Mouse (Mus musculus): Measurements from ENCODE around the gene Rc3h2. TPM values are rescaled to one million over a fixed set of nuclear protein-coding genes. Genes with fewer than 3 reads are reported as not detected.

Rc3h2 gene
- polyA plus RNA-seq (2015; fragmentation: Nextera tagmentation; extraction: Ambion mirVana): 23.1 and 24.6 TPM in 2 replicates

DNA sequence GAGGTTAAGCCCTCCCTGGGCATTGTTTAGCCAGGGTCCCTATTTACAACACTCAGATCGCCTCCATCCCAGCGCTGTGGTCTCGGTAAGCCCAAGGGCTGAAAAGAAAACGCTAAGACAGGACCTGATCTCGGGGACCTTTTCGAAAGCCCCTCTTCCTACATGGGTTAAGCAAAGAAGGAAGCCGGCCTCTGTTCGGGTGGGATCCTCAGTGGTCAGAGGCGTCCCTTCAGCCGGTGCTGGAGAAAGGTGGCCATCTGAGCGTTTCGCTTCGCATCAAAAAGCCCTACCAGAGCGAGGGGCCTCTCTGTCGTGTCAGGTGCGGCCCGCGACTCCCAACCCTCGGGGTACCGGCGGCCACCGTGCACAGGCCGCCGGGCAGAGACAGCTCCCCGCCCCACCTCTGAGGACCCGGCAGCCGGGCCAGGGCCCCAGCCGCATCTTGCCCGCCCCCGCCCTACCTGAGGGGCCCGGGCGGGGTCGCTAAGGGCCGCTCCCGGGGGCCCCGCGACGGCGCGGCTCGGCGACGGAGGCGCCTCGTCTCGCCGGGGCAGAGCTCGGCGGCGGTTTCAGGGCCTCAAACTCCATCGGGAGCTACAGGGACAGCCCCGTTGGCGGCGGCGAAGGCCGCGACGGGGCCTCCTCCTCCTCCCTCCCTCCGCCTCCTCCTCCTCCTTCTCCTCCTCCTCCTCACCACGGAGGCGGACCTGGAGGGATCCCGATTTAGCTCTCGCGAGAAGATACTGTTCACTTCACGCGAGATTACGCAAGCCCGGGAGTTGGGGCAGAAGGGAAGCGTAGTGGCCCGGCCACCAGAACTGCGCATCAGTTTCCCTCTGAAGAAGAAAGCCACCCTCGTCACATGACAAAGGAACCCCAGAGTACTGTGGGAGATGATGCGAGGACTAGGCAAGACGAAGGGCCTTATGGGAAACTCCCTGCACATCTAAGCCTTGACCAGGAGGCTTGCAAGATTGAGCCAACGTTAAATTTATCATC, at the start of gene Rc3h2:
Rc3h2 (minus strand) TSS at position 598 of the 999 bp plus-strand sequence.
- H3K4me3 ChIP-seq: peak within 1 kb of the TSS; percentile 96

GRCm38 (mm10) chr2:37466266-37466665, 43.6 kb upstream of the Rc3h2 start:
- 98% methylated on average over 4 of the region's 4 CpGs for WGBS

More for the DNA sequence above, at the start of gene Rc3h2:
- WGBS: under 1% methylated on average over 74 of the region's 75 CpGs
- peaks cover 17% of the 10 kb centered on the region for H3K4me1 ChIP-seq (replicated peaks)
- peak within 1 kb of the TSS; percentile 66 for H3K4me2 ChIP-seq
- no peaks in the 10 kb centered on the region for H3K9me3 ChIP-seq
- ATAC-seq (ENCODE audit: low FRiP score): peak; percentile 97
- peaks cover 3% of the 10 kb centered on the region for H3K36me3 ChIP-seq
- H3K9ac ChIP-seq: peak within 1 kb of the TSS; percentile 99
- no peaks in the 10 kb centered on the region for H3K27me3 ChIP-seq
- peak within 1 kb of the TSS; percentile 98 for H3K27ac ChIP-seq

GRCm38 (mm10) chr2:37460707-37461106, 38.0 kb upstream of the Rc3h2 start:
- Histone ChIP-seq H3K4me3 (no peak overlapping the region), H3K9ac (no peak overlapping the region), H3K4me2 (no peak overlapping the region), H3K9me3 (no peaks in the 10 kb centered on the region), H3K36me3 (0 out of 2 replicates have a peak, but pooled peaks cover 2% of the 10 kb centered on the region), H3K27ac (no peak overlapping the region), H3K27me3 (no peaks in the 10 kb centered on the region), H3K4me1 (replicated peaks) (no peaks in the 10 kb centered on the region)
- no peak for ATAC-seq (ENCODE audit: low FRiP score)
- WGBS: 94% methylated on average over 4 of the region's 4 CpGs

More at GRCm38 (mm10) chr2:37466266-37466665, 43.6 kb upstream of the Rc3h2 start:
- no peaks in the 10 kb centered on the region for H3K9me3 ChIP-seq
- ATAC-seq (ENCODE audit: low FRiP score): no peak
- no peak overlapping the region for H3K9ac ChIP-seq
- no peaks in the 10 kb centered on the region for H3K27me3 ChIP-seq
- no peak overlapping the region for H3K4me3 ChIP-seq
- no peaks in the 10 kb centered on the region for H3K4me1 ChIP-seq (replicated peaks)
- no peak overlapping the region for H3K27ac ChIP-seq
- H3K4me2 ChIP-seq: no peak overlapping the region
- H3K36me3 ChIP-seq: peaks cover 15% of the 10 kb centered on the region

DNA sequence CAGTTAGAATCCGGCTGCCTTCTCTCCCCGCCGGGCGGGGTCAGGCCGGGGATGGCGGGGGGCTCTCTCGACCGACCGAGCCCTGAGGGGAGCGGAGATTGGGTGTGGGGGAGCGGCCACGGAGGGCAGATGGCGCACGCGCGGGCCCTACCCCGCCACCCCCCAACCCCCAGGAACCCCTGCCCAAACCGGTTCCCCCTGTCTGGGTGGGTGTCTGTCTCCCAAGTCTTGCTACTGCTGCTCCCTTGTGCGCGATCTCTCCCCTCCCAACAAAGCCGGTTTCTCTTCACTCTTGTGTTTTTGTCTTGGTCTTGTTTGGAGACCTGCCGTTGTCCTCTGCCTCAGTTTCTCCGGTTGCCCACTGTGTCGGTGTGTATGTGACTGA, 29.7 kb upstream of the Rc3h2 start:
- H3K27me3 ChIP-seq: no peaks in the 10 kb centered on the region
- WGBS: under 1% methylated on average over 23 of the region's 24 CpGs
- no peaks in the 10 kb centered on the region for H3K36me3 ChIP-seq
- peak overlapping the region; percentile 93 for H3K27ac ChIP-seq
- H3K4me1 ChIP-seq (replicated peaks): peaks cover 22% of the 10 kb centered on the region
- H3K4me2 ChIP-seq: peak overlapping the region; percentile 85
- ATAC-seq (ENCODE audit: low FRiP score): peak; percentile 90
- peak overlapping the region; percentile 89 for H3K4me3 ChIP-seq
- peak overlapping the region; percentile 94 for H3K9ac ChIP-seq
- H3K9me3 ChIP-seq: no peaks in the 10 kb centered on the region

GRCm38 (mm10) chr2:37451667-37452375, 29.1 kb upstream of the Rc3h2 start:
- H3K27ac ChIP-seq: peak overlapping the region; percentile 93

GRCm38 (mm10) chr2:37442611-37443591, 20.2 kb upstream of the Rc3h2 start, which contains the start of the genes Zbtb26, Zbtb6 and Rabgap1:
TSS of gene Zbtb26 (minus strand) at chr2:37443135.
TSS of gene Zbtb6 (minus strand) at chr2:37443171.
TSS of gene Rabgap1 (plus strand) at chr2:37443279.
- peak within 1 kb of the TSS; percentile 83 for H3K4me3 ChIP-seq
- H3K27ac ChIP-seq: peak within 1 kb of the TSS; percentile 91
- H3K4me2 ChIP-seq: peak within 1 kb of the TSS; percentile 79
- peaks cover 25% of the 10 kb centered on the region for H3K4me1 ChIP-seq (replicated peaks)
- no peaks in the 10 kb centered on the region for H3K36me3 ChIP-seq
- no peaks in the 10 kb centered on the region for H3K9me3 ChIP-seq
- WGBS: under 1% methylated on average over 51 of the region's 51 CpGs
- no peaks in the 10 kb centered on the region for H3K27me3 ChIP-seq
- H3K9ac ChIP-seq: peak within 1 kb of the TSS; percentile 91
- peak; percentile 98 for ATAC-seq (ENCODE audit: low FRiP score)

More at GRCm38 (mm10) chr2:37451667-37452375, 29.1 kb upstream of the Rc3h2 start:
- H3K4me1 ChIP-seq (replicated peaks): peaks cover 22% of the 10 kb centered on the region
- H3K27me3 ChIP-seq: no peaks in the 10 kb centered on the region
- peak; percentile 98 for ATAC-seq (ENCODE audit: low FRiP score)
- no peaks in the 10 kb centered on the region for H3K9me3 ChIP-seq
- H3K36me3 ChIP-seq: no peaks in the 10 kb centered on the region
- H3K4me3 ChIP-seq: peak overlapping the region; percentile 89
- WGBS: 11% methylated on average over 31 of the region's 44 CpGs
- H3K4me2 ChIP-seq: peak overlapping the region; percentile 85
- peak overlapping the region; percentile 94 for H3K9ac ChIP-seq

DNA sequence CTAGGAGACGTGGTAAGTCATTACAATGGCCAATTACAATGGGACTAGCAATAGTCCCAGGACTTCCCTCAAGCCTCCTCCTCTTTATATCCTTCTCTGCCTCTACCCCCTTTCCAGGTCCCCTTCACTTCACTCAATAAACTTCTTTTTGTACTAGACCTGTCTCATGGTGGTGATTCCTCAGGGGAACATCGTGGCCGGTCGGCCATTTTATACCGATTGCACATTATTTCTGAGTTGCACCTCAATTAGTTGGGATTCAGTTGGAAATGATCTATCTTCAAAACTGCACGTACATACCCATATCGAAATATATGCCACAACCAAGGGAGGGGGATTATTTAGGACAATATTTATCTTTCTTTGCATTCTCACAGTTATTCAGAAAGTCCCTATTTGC, 8.9 kb upstream of the Rc3h2 start:
- peaks cover 24% of the 10 kb centered on the region for H3K36me3 ChIP-seq
- ATAC-seq (ENCODE audit: low FRiP score): peak; percentile 24
- 22% methylated on average over 7 of the region's 7 CpGs for WGBS
- H3K4me3 ChIP-seq: peak overlapping the region; percentile 88
- H3K9ac ChIP-seq: peak overlapping the region; percentile 90
- no peaks in the 10 kb centered on the region for H3K27me3 ChIP-seq
- peak overlapping the region; percentile 99 for H3K27ac ChIP-seq
- H3K9me3 ChIP-seq: no peaks in the 10 kb centered on the region
- peaks cover 21% of the 10 kb centered on the region for H3K4me1 ChIP-seq (replicated peaks)
- peak overlapping the region; percentile 91 for H3K4me2 ChIP-seq

GRCm38 (mm10) chr2:37430593-37431464, 8.1 kb upstream of the Rc3h2 start:
- Histone ChIP-seq H3K9me3 (no peaks in the 10 kb centered on the region), H3K4me1 (replicated peaks) (peaks cover 21% of the 10 kb centered on the region), H3K4me3 (peak overlapping the region; percentile 88), H3K36me3 (peaks cover 18% of the 10 kb centered on the region), H3K27ac (peak overlapping the region; percentile 99), H3K9ac (peak overlapping the region; percentile 90), H3K4me2 (peak overlapping the region; percentile 91), H3K27me3 (no peaks in the 10 kb centered on the region)
- ATAC-seq (ENCODE audit: low FRiP score): peak; percentile 96
- WGBS: under 1% methylated on average over 38 of the region's 38 CpGs

GRCm38 (mm10) chr2:37423671-37424070, 968 bp upstream of the Rc3h2 start:
- peaks cover 19% of the 10 kb centered on the region for H3K4me1 ChIP-seq (replicated peaks)
- H3K9me3 ChIP-seq: no peaks in the 10 kb centered on the region
- H3K4me3 ChIP-seq: no peak overlapping the region
- H3K4me2 ChIP-seq: 0 out of 2 replicates have a peak overlapping the region, but pooled peaks have one; percentile 8
- peaks cover 10% of the 10 kb centered on the region for H3K36me3 ChIP-seq
- no peaks in the 10 kb centered on the region for H3K27me3 ChIP-seq
- no peak for ATAC-seq (ENCODE audit: low FRiP score)
- H3K9ac ChIP-seq: no peak overlapping the region
- WGBS: 51% methylated on average over 3 of the region's 3 CpGs
- H3K27ac ChIP-seq: peak overlapping the region; percentile 12; the same call in 1 of the 2 replicates

- H3K9me3 ChIP-seq: no peaks in the 10 kb centered on the region
- H3K27me3 ChIP-seq: no peaks in the 10 kb centered on the region
- peak overlapping the region; percentile 99 for H3K9ac ChIP-seq
- H3K4me2 ChIP-seq: peak overlapping the region; percentile 66
- H3K4me1 ChIP-seq (replicated peaks): peaks cover 17% of the 10 kb centered on the region
- no peak; the same call in 1 of the 2 replicates for ATAC-seq (ENCODE audit: low FRiP score)
- H3K4me3 ChIP-seq: peak overlapping the region; percentile 96
- peaks cover 2% of the 10 kb centered on the region for H3K36me3 ChIP-seq
- H3K27ac ChIP-seq: peak overlapping the region; percentile 98
- WGBS: 12% methylated on average over 3 of the region's 3 CpGs
These were observed 800 bp downstream of the Rc3h2 start for GRCm38 (mm10) chr2:37421903-37422302.
